Mouse (Mus musculus) ES-Bruce4 (cell line): Measurements from ENCODE around the gene Plekhg5. TPM values are rescaled to one million over a fixed set of nuclear protein-coding genes. Genes with fewer than 3 reads are reported as not detected.

Experiments
- H3K27ac ChIP-seq: 2 replicates; pipeline ENCODE4 v1.5.1; 2012; ENCODE audit warnings: low read length, inconsistent platforms; ENCODE audit not compliant: insufficient read depth
- H3K27me3 ChIP-seq: 2 replicates; pipeline ENCODE4 v1.6.1; 2012; ENCODE audit warnings: mild to moderate bottlenecking, low read length, inconsistent platforms; ENCODE audit not compliant: control insufficient read depth, poor library complexity, insufficient read depth, severe bottlenecking
- H3K36me3 ChIP-seq: 2 replicates; pipeline ENCODE4 v1.6.1; 2012; ENCODE audit warnings: inconsistent platforms, mild to moderate bottlenecking, low read length, moderate library complexity; ENCODE audit not compliant: control insufficient read depth, poor library complexity, insufficient read depth, severe bottlenecking
- H3K4me1 ChIP-seq: one replicate; pipeline ENCODE4 v1.8.1; 2011; ENCODE audit warnings: low read length; ENCODE audit not compliant: control insufficient read depth, insufficient read depth
- H3K4me3 ChIP-seq: 2 replicates; pipeline ENCODE4 v1.5.1; 2011; ENCODE audit warnings: low read depth, mild to moderate bottlenecking, low read length
- H3K9ac ChIP-seq: 2 replicates; pipeline ENCODE4 v1.6.1; 2012; ENCODE audit warnings: low read depth, mild to moderate bottlenecking, inconsistent platforms; ENCODE audit not compliant: poor library complexity, severe bottlenecking
- H3K9me3 ChIP-seq: replicated peaks from 2 replicates; pipeline ENCODE4 v1.6.1; 2012; ENCODE audit warnings: mild to moderate bottlenecking, low read length, inconsistent platforms; ENCODE audit not compliant: control insufficient read depth, poor library complexity, insufficient read depth, severe bottlenecking
- CTCF ChIP-seq: IDR thresholded peaks from one replicate; pipeline ENCODE4 v1.8.1; 2011; ENCODE audit warnings: low read depth, low read length
- EP300 ChIP-seq: IDR thresholded peaks from 2 replicates; pipeline ENCODE4 v1.6.1; 2011; ENCODE audit warnings: low read depth, low read length; ENCODE audit not compliant: insufficient read depth
- POLR2A ChIP-seq: IDR thresholded peaks from one replicate; pipeline ENCODE4 v1.8.1; 2011; ENCODE audit warnings: low read length; ENCODE audit not compliant: insufficient read depth
- polyA plus RNA-seq: library from polyadenylated mRNA; stranded (reverse); fragments of >200 nt; gene quantifications from 2 replicates; pipeline ENCODE4 v1.2.4, GENCODE M21; 2011; ENCODE audit warnings: low read depth; ENCODE audit not compliant: missing spikeins, insufficient read depth, insufficient read length

The Plekhg5 gene
- polyA plus RNA-seq, 1 experiment, result 17.5 TPM

GRCm38 (mm10) chr4:152092751-152093293 lies 20.5 kb downstream of the Plekhg5 start:
- TF ChIP-seq CTCF, result no peak
- TF ChIP-seq POLR2A, result no peak
- TF ChIP-seq EP300, result no peak
- Histone ChIP-seq H3K27me3 (no peaks in the 10 kb centered on the region), H3K9me3 (no peaks in the 10 kb centered on the region), H3K9ac (0 out of 2 replicates have a peak overlapping the region, but pooled peaks have one; percentile 4), H3K4me3 (no peak overlapping the region), H3K36me3 (no peaks in the 10 kb centered on the region), H3K4me1 (peaks cover 7% of the 10 kb centered on the region), H3K27ac (no peak overlapping the region)

- no peak overlapping the region for H3K9ac ChIP-seq
- no peak overlapping the region for H3K4me3 ChIP-seq
- no peak overlapping the region for H3K27ac ChIP-seq
- TF ChIP-seq CTCF (no peak), EP300 (no peak), POLR2A (no peak)
- no peaks in the 10 kb centered on the region for H3K27me3 ChIP-seq
- peaks cover 3% of the 10 kb centered on the region for H3K4me1 ChIP-seq
- no peaks in the 10 kb centered on the region for H3K9me3 ChIP-seq
- no peaks in the 10 kb centered on the region for H3K36me3 ChIP-seq
Observed at GRCm38 (mm10) chr4:152094233-152094632, 21.9 kb downstream of the Plekhg5 start.

GRCm38 (mm10) chr4:152095937-152096910 lies 23.9 kb downstream of the Plekhg5 start:
- H3K36me3 ChIP-seq, result no peaks in the 10 kb centered on the region
- H3K9ac ChIP-seq, result peak overlapping the region; percentile 41
- H3K27ac ChIP-seq, result peak overlapping the region; percentile 87
- H3K27me3 ChIP-seq, result no peaks in the 10 kb centered on the region
- H3K4me1 ChIP-seq, result peaks cover 10% of the 10 kb centered on the region
- H3K4me3 ChIP-seq, result peak overlapping the region; percentile 56
- no peaks in the 10 kb centered on the region for H3K9me3 ChIP-seq
- 0 out of 2 replicates have a peak, but pooled peaks have one; percentile 23 for TF ChIP-seq EP300
- TF ChIP-seq POLR2A, result no peak
- TF ChIP-seq CTCF, result peak; percentile 91

GRCm38 (mm10) chr4:152096927-152097326 lies 24.6 kb downstream of the Plekhg5 start:
- TF ChIP-seq POLR2A (no peak), EP300 (no peak), CTCF (no peak)

GRCm38 (mm10) chr4:152097911-152098799 lies 25.9 kb downstream of the Plekhg5 start:
- Histone ChIP-seq H3K9ac (0 out of 2 replicates have a peak overlapping the region, but pooled peaks have one; percentile 41), H3K36me3 (0 out of 2 replicates have a peak, but pooled peaks cover 3% of the 10 kb centered on the region), H3K9me3 (no peaks in the 10 kb centered on the region), H3K4me3 (no peak overlapping the region), H3K4me1 (peaks cover 14% of the 10 kb centered on the region), H3K27me3 (no peaks in the 10 kb centered on the region), H3K27ac (peak overlapping the region; percentile 87)
- no peak for TF ChIP-seq CTCF
- peak; percentile 95 for TF ChIP-seq EP300
- TF ChIP-seq POLR2A, result no peak

More at GRCm38 (mm10) chr4:152096927-152097326, 24.6 kb downstream of the Plekhg5 start:
- Histone ChIP-seq H3K27me3 (no peaks in the 10 kb centered on the region), H3K4me1 (peaks cover 14% of the 10 kb centered on the region), H3K4me3 (peak overlapping the region; percentile 56), H3K27ac (peak overlapping the region; percentile 87), H3K36me3 (0 out of 2 replicates have a peak, but pooled peaks cover under 1% of the 10 kb centered on the region), H3K9ac (peak overlapping the region; percentile 41), H3K9me3 (no peaks in the 10 kb centered on the region)

- Histone ChIP-seq H3K4me3 (no peak overlapping the region), H3K27me3 (no peaks in the 10 kb centered on the region), H3K4me1 (peaks cover 14% of the 10 kb centered on the region), H3K9ac (no peak overlapping the region), H3K9me3 (no peaks in the 10 kb centered on the region), H3K36me3 (0 out of 2 replicates have a peak, but pooled peaks cover 3% of the 10 kb centered on the region), H3K27ac (no peak overlapping the region)
- TF ChIP-seq CTCF (no peak), EP300 (no peak), POLR2A (no peak)
Observed at GRCm38 (mm10) chr4:152100541-152100940, 28.2 kb downstream of the Plekhg5 start.
